Mouse (Mus musculus): ENCODE results near the gene Psmc3. TPM values are rescaled to one million over a fixed set of nuclear protein-coding genes. Genes with fewer than 3 reads are reported as not detected.

Gene Psmc3
- polyA plus RNA-seq, 1 experiment from 2014 or later = 232 TPM

DNA sequence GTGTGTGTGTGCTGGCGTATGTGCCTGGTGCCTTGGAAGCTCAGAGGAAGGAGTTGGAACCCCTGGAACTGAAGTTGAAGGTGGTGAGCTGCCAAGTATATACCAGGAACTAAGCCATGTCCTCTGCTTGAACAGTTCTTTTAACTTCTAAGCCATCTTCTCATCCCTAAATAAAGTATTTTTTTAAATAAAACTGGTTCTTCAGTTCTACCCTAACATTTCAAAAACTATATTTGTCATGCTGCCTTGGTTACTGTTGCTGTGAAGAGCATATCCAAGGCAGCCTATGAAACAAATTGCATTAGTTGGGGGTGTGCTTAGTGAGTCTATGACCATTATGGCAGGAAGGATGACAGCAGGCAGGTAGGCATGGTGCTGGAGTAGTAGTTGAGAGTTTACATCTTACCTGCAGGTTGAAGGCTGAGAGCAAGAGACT lies 28.7 kb upstream of the Psmc3 start:
- ATAC-seq (ENCODE audit: low FRiP score, low TSS enrichment) (no peak), DNase-seq (no peak)
- H3K4me3 ChIP-seq (replicated peaks; ENCODE audit: low read depth, low read length) = no peak overlapping the region
- H3K4me2 ChIP-seq (ENCODE audit: low read length) = no peak overlapping the region
- H3K4me1 ChIP-seq (ENCODE audit: control insufficient read depth, insufficient read depth, low read length) = no peaks in the 10 kb centered on the region
- H3K36me3 ChIP-seq (ENCODE audit: control insufficient read depth, insufficient read depth, low read length) = peaks cover 5% of the 10 kb centered on the region
- no peaks in the 10 kb centered on the region for H3K27me3 ChIP-seq (ENCODE audit: control insufficient read depth, insufficient read depth, low read length)
- 88% methylated on average over 1 of the region's 1 CpGs for WGBS
- H3K9me3 ChIP-seq (ENCODE audit: control insufficient read depth, low read length) = no peaks in the 10 kb centered on the region
- no peak overlapping the region for H3K27ac ChIP-seq (replicated peaks; ENCODE audit: low read depth, low read length)
- no peak overlapping the region for H3K9ac ChIP-seq (replicated peaks; ENCODE audit: low read length)

- Histone ChIP-seq H3K27ac (replicated peaks; ENCODE audit: low read depth, low read length) (no peak overlapping the region), H3K4me2 (ENCODE audit: low read length) (no peak overlapping the region), H3K36me3 (ENCODE audit: control insufficient read depth, insufficient read depth, low read length) (no peaks in the 10 kb centered on the region), H3K27me3 (ENCODE audit: control insufficient read depth, insufficient read depth, low read length) (no peaks in the 10 kb centered on the region), H3K9ac (replicated peaks; ENCODE audit: low read length) (no peak overlapping the region), H3K4me3 (replicated peaks; ENCODE audit: low read depth, low read length) (no peak overlapping the region), H3K9me3 (ENCODE audit: control insufficient read depth, low read length) (no peaks in the 10 kb centered on the region), H3K4me1 (ENCODE audit: control insufficient read depth, insufficient read depth, low read length) (no peaks in the 10 kb centered on the region)
- WGBS = 91% methylated on average over 1 of the region's 1 CpGs
- DNase-seq (no peak), ATAC-seq (ENCODE audit: low FRiP score, low TSS enrichment) (no peak)
Measured at GRCm38 (mm10) chr2:91026491-91026890, 27.3 kb upstream of the Psmc3 start.

DNA sequence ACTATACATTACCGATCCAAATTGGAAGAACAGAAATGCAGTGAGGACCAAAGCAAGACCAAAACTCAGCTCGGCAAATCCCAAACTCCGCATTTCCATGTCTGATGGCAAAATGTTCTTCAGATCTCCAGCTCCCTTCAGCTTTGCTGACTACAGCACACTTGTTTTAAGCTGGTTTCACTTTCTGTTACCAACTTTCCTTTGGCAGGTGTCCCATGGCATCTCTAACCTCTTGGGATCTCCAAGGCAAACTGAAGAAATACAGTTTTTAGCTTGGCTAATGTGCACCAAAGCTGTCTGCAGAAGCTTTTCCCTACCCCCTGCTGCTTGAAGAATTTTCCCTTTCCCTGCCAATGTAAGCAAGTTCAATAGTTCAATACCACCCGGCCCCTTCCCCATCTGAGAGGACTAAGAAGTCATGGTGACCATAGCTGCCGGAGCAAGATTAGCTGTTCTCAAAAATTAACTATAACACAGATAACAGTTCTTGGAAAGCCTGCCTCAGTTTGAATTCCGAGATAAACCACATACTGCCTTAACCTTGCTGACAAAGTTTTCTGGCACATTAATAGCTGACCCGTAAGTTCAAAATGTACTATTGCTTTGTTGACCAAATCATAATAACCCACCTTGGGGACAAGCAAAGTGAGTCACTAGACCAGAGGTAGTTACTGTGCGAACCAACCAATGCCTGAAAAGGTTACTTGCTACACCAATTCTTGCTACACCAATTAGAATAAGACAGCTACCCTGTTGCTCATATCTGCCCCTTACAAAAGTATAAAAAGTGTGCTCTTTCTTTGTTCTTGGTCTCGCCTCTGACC lies 26.2 kb upstream of the Psmc3 start:
- WGBS = 86% methylated on average over 9 of the region's 9 CpGs
- Histone ChIP-seq H3K9me3 (ENCODE audit: control insufficient read depth, low read length) (no peaks in the 10 kb centered on the region), H3K4me3 (replicated peaks; ENCODE audit: low read depth, low read length) (no peak overlapping the region)

DNA sequence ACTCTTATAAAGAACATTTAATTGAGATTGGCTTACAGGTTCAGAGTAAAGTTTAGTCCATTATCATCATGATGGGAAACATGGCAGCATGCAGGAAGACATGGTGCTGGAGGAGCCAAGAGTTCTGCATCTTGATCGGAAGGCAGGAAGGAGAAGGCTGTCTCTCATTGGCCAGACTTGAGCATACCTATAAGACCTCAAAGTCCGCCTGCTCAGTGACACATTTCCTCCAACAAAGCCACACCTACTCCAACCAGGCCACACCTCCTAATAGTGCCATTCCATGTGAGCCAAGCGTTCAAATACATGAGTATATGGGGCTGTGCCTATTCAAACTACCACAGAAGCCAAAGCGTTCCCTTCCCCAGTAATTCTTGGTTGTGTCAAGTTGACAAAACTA lies 22.6 kb upstream of the Psmc3 start:
- DNase-seq = no peak
- Histone ChIP-seq H3K4me3 (replicated peaks; ENCODE audit: low read depth, low read length) (no peak overlapping the region), H3K27ac (replicated peaks; ENCODE audit: low read depth, low read length) (no peak overlapping the region), H3K36me3 (ENCODE audit: control insufficient read depth, insufficient read depth, low read length) (no peaks in the 10 kb centered on the region), H3K9me3 (ENCODE audit: control insufficient read depth, low read length) (no peaks in the 10 kb centered on the region), H3K4me1 (ENCODE audit: control insufficient read depth, insufficient read depth, low read length) (no peaks in the 10 kb centered on the region), H3K27me3 (ENCODE audit: control insufficient read depth, insufficient read depth, low read length) (no peaks in the 10 kb centered on the region), H3K4me2 (ENCODE audit: low read length) (no peak overlapping the region), H3K9ac (replicated peaks; ENCODE audit: low read length) (no peak overlapping the region)
- no peak for ATAC-seq (ENCODE audit: low FRiP score, low TSS enrichment)
- WGBS = 79% methylated on average over 4 of the region's 4 CpGs

More for the DNA sequence above, 26.2 kb upstream of the Psmc3 start:
- Histone ChIP-seq H3K27me3 (ENCODE audit: control insufficient read depth, insufficient read depth, low read length) (no peaks in the 10 kb centered on the region), H3K9ac (replicated peaks; ENCODE audit: low read length) (no peak overlapping the region), H3K4me2 (ENCODE audit: low read length) (no peak overlapping the region), H3K36me3 (ENCODE audit: control insufficient read depth, insufficient read depth, low read length) (no peaks in the 10 kb centered on the region), H3K4me1 (ENCODE audit: control insufficient read depth, insufficient read depth, low read length) (no peaks in the 10 kb centered on the region), H3K27ac (replicated peaks; ENCODE audit: low read depth, low read length) (no peak overlapping the region)
- no peak for ATAC-seq (ENCODE audit: low FRiP score, low TSS enrichment)
- no peak for DNase-seq

DNA sequence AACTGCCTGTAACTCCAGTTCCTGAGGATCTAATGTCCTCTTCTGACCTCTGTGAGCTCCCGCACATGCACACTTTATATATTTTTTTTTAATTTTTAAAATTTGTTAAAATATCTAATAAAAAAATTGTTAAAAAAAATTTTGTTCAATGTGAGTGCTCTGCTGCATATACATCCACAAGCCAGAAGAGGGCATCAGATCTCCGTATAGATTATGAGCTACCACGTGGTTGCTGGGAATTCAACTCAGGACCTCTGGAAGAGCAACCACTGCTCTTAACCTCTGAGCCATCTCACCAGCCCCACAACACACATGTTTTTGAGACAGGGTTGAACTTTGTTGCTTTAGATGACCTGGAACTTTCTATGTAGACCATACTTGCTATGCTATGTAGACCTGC lies 20.8 kb upstream of the Psmc3 start:
- H3K27ac ChIP-seq (replicated peaks; ENCODE audit: low read depth, low read length) = no peak overlapping the region
- H3K4me1 ChIP-seq (ENCODE audit: control insufficient read depth, insufficient read depth, low read length) = no peaks in the 10 kb centered on the region
- WGBS = 24% methylated on average over 3 of the region's 3 CpGs
- DNase-seq = no peak
- H3K9me3 ChIP-seq (ENCODE audit: control insufficient read depth, low read length) = no peaks in the 10 kb centered on the region
- H3K36me3 ChIP-seq (ENCODE audit: control insufficient read depth, insufficient read depth, low read length) = no peaks in the 10 kb centered on the region
- no peak overlapping the region for H3K4me2 ChIP-seq (ENCODE audit: low read length)
- ATAC-seq (ENCODE audit: low FRiP score, low TSS enrichment) = no peak
- H3K27me3 ChIP-seq (ENCODE audit: control insufficient read depth, insufficient read depth, low read length) = no peaks in the 10 kb centered on the region
- H3K4me3 ChIP-seq (replicated peaks; ENCODE audit: low read depth, low read length) = no peak overlapping the region
- no peak overlapping the region for H3K9ac ChIP-seq (replicated peaks; ENCODE audit: low read length)

DNA sequence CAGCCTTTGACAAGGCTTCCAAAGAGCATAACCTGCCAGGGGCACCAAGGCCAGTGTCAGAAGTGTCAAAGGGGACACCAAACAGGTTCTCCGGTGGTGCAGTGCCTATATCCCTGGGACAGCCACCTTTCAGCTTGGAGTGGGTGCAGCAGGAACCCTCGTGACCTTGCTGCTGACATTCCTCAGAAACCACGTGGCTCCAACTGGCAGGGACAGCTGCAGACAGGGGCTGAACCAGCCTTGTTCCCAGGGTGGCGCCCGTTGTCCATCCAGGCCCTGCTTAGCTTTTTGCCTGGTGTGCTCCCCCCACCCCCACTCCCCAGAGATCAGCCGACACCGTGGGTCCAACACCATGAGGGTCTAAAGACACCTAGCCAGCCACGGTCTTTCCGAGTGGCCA lies 18.4 kb upstream of the Psmc3 start, which contains the start of gene Rapsn:
Rapsn (plus strand) TSS at position 236 of the 400 bp plus-strand sequence.
- Histone ChIP-seq H3K4me2 (ENCODE audit: low read length) (no peak within 1 kb of the TSS), H3K27ac (replicated peaks; ENCODE audit: low read depth, low read length) (no peak within 1 kb of the TSS), H3K36me3 (ENCODE audit: control insufficient read depth, insufficient read depth, low read length) (no peaks in the 10 kb centered on the region), H3K27me3 (ENCODE audit: control insufficient read depth, insufficient read depth, low read length) (no peaks in the 10 kb centered on the region), H3K9me3 (ENCODE audit: control insufficient read depth, low read length) (no peaks in the 10 kb centered on the region), H3K4me1 (ENCODE audit: control insufficient read depth, insufficient read depth, low read length) (no peaks in the 10 kb centered on the region), H3K9ac (replicated peaks; ENCODE audit: low read length) (no peak within 1 kb of the TSS), H3K4me3 (replicated peaks; ENCODE audit: low read depth, low read length) (no peak within 1 kb of the TSS)
- WGBS = 67% methylated on average over 9 of the region's 9 CpGs
- ATAC-seq (ENCODE audit: low FRiP score, low TSS enrichment) = no peak
- no peak for DNase-seq

DNA sequence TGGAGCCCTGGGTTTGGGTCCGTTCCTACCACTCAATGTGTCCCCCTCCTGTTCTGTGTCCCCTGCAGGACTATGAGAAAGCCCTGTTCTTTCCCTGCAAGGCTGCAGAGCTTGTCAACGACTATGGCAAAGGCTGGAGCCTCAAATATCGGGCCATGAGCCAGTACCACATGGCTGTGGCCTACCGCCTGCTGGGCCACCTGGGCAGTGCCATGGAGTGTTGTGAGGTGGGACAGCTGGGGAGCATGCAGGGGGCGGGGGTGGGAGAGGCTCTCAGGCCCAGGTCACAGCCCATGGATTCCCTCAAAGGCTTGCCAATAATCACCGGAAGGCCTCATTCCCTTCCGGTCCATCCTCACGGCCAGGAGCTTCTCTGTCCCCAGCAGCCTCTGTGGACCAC lies 12.0 kb upstream of the Psmc3 start:
- ATAC-seq (ENCODE audit: low FRiP score, low TSS enrichment) = no peak
- Histone ChIP-seq H3K4me3 (replicated peaks; ENCODE audit: low read depth, low read length) (no peak overlapping the region), H3K9me3 (ENCODE audit: control insufficient read depth, low read length) (no peaks in the 10 kb centered on the region), H3K27ac (replicated peaks; ENCODE audit: low read depth, low read length) (no peak overlapping the region), H3K27me3 (ENCODE audit: control insufficient read depth, insufficient read depth, low read length) (no peaks in the 10 kb centered on the region), H3K36me3 (ENCODE audit: control insufficient read depth, insufficient read depth, low read length) (no peaks in the 10 kb centered on the region), H3K9ac (replicated peaks; ENCODE audit: low read length) (no peak overlapping the region), H3K4me2 (ENCODE audit: low read length) (no peak overlapping the region), H3K4me1 (ENCODE audit: control insufficient read depth, insufficient read depth, low read length) (no peaks in the 10 kb centered on the region)
- no peak for DNase-seq
- 80% methylated on average over 8 of the region's 8 CpGs for WGBS

- WGBS = 74% methylated on average over 21 of the region's 21 CpGs
Measured at GRCm38 (mm10) chr2:91042651-91043398, 11.0 kb upstream of the Psmc3 start.

More at GRCm38 (mm10) chr2:91042651-91043398, 11.0 kb upstream of the Psmc3 start:
- ATAC-seq (ENCODE audit: low FRiP score, low TSS enrichment) = no peak
- Histone ChIP-seq H3K27ac (replicated peaks; ENCODE audit: low read depth, low read length) (no peak overlapping the region), H3K4me3 (replicated peaks; ENCODE audit: low read depth, low read length) (no peak overlapping the region), H3K27me3 (ENCODE audit: control insufficient read depth, insufficient read depth, low read length) (no peaks in the 10 kb centered on the region), H3K36me3 (ENCODE audit: control insufficient read depth, insufficient read depth, low read length) (no peaks in the 10 kb centered on the region), H3K9me3 (ENCODE audit: control insufficient read depth, low read length) (no peaks in the 10 kb centered on the region), H3K9ac (replicated peaks; ENCODE audit: low read length) (no peak overlapping the region), H3K4me1 (ENCODE audit: control insufficient read depth, insufficient read depth, low read length) (no peaks in the 10 kb centered on the region), H3K4me2 (ENCODE audit: low read length) (no peak overlapping the region)
- no peak for DNase-seq
